In the genomic region with DNA sequence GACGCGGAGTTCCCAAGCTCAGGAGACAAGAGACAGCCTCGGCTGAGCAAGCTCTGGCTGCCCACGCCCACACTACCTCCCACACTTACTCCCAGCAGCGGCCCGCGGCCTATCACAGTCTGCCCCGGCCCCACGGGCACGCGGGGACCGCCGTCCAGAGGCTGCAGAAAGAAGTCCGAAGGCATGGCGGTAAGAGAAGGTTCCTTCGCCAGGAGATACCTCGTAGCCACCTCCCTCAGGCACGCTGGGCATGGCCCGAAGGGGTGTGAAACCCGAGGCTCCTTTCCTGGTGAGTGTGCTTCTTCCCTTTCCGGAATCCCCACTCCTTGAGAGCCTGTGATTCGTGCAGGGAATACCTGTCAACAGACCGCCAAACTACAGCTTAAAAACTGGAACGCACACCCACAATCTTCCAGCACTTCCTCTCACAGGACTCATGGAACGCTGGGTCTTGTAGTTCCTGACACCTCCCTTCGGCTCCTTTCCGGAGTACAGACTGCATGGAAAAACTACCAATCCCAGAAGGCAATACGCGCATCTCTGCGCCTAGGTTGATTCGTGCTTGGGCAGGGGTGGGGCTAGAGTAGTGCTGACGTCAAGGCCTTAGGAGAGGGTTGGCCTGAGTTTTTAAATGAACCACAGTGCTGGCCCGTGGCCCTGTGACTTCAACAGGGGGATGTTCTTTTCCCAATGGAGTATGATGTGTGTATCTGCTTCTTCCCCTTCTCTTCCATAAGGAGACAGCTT, we compare ENCODE assay signal across 8 mouse cellular contexts. TPM values are rescaled to one million over a fixed set of nuclear protein-coding genes. Genes with fewer than 3 reads are reported as not detected.
DNase-seq lines count a peak whose midpoint lies in the region; ATAC-seq and TF ChIP-seq lines count a peak whose summit lies in the region.

A gene (minus strand): TSS at position 423 of the 747 bp plus-strand sequence.

- no peak for TF ChIP-seq CTCF in G1E (IDR thresholded peaks at IDR 0.05; ENCODE audit: low read depth, low read length)
- TF ChIP-seq CTCF in layer of hippocampus, adult 2 months (conservative IDR thresholded peaks at IDR 0.05) = no peak
- no peak for TF ChIP-seq CTCF in lung, embryonic 14.5 days (IDR thresholded peaks at IDR 0.05; ENCODE audit: low read depth)
- TF ChIP-seq CTCF in olfactory bulb, adult 2 months (IDR thresholded peaks at IDR 0.05; ENCODE audit: insufficient read depth, low read depth, low read length) = no peak
- no peak for TF ChIP-seq CTCF in thymus, adult 2 months (IDR thresholded peaks at IDR 0.05; ENCODE audit: borderline replicate concordance, control insufficient read depth, extremely low read depth, insufficient read depth, low read length, poor library complexity)

- peak; percentile 81 for DNase-seq in G1E (ENCODE audit: low spot score)
- peak; percentile 87 to 97 for DNase-seq in cerebellum, adult 18-20 months
- DNase-seq in heart, postnatal 36 days = peak; percentile 81 to 84
- peak; percentile 88 to 96 for DNase-seq in layer of hippocampus, adult 2 months (ENCODE audit: low spot score in 2 of 2)
- peak; percentile 99 for DNase-seq in lung, embryonic 14.5 days
- peak; percentile 88 for DNase-seq in thymus, adult 2 months

- under 1% methylated on average over 33 of the region's 33 CpGs for WGBS in forebrain, embryonic 16.5 days
- under 1% methylated on average over 33 of the region's 33 CpGs for WGBS in lung, embryonic 14.5 days
- WGBS in olfactory bulb, adult 2 months = under 1% methylated on average over 33 of the region's 33 CpGs
- under 1% methylated on average over 33 of the region's 33 CpGs for WGBS in thymus, adult 2 months

- peaks cover 7% of the 10 kb centered on the region for H3K36me3 ChIP-seq in G1E (replicated peaks)
- no peaks in the 10 kb centered on the region for H3K36me3 ChIP-seq in forebrain, embryonic 16.5 days (ENCODE audit: control insufficient read depth, insufficient read depth)
- 0 out of 2 replicates have a peak, but pooled peaks cover 5% of the 10 kb centered on the region for H3K36me3 ChIP-seq in lung, embryonic 14.5 days (ENCODE audit: insufficient read depth)
- no peaks in the 10 kb centered on the region for H3K36me3 ChIP-seq in thymus, adult 2 months (ENCODE audit: control insufficient read depth, insufficient read depth, low read length)

- peaks cover 52% of the 10 kb centered on the region for H3K4me1 ChIP-seq in G1E (ENCODE audit: insufficient read depth, low read depth, low read length)
- peaks cover 21% of the 10 kb centered on the region for H3K4me1 ChIP-seq in forebrain, embryonic 16.5 days (replicated peaks; ENCODE audit: control insufficient read depth, insufficient read depth, low read length)
- peaks cover 9% of the 10 kb centered on the region; the same call in 1 of the 2 replicates for H3K4me1 ChIP-seq in lung, embryonic 14.5 days (ENCODE audit: insufficient read depth)
- peaks cover 5% of the 10 kb centered on the region; the same call in 1 of the 2 replicates for H3K4me1 ChIP-seq in olfactory bulb, adult 2 months (ENCODE audit: control insufficient read depth, insufficient read depth, low read length)
- H3K4me1 ChIP-seq in thymus, adult 2 months (replicated peaks; ENCODE audit: control insufficient read depth, insufficient read depth, low read length) = peaks cover 5% of the 10 kb centered on the region; the same call in 1 of the 2 replicates

- ATAC-seq in G1E (ENCODE audit: extremely low read depth, insufficient number of reproducible peaks, low FRiP score, poor library complexity, severe bottlenecking) = peak; percentile 91
- peak; percentile 100 for ATAC-seq in forebrain, embryonic 16.5 days
- ATAC-seq in lung, embryonic 14.5 days (ENCODE audit: insufficient read depth) = peak; percentile 100

- no peaks in the 10 kb centered on the region for H3K9me3 ChIP-seq in G1E (replicated peaks)
- no peaks in the 10 kb centered on the region for H3K9me3 ChIP-seq in forebrain, embryonic 16.5 days (ENCODE audit: control insufficient read depth, low read length)
- no peaks in the 10 kb centered on the region for H3K9me3 ChIP-seq in lung, embryonic 14.5 days (ENCODE audit: low read depth, low read length)

- peak within 1 kb of the TSS; percentile 63 for H3K9ac ChIP-seq in forebrain, embryonic 16.5 days (replicated peaks; ENCODE audit: low read depth, low read length)
- peak within 1 kb of the TSS; percentile 71 for H3K9ac ChIP-seq in lung, embryonic 14.5 days

- H3K27ac ChIP-seq in forebrain, embryonic 16.5 days (ENCODE audit: low read length) = no peak within 1 kb of the TSS; the same call in 1 of the 2 replicates
- peak within 1 kb of the TSS; percentile 71 for H3K27ac ChIP-seq in layer of hippocampus, adult 2 months
- peak within 1 kb of the TSS; percentile 77; the same call in 1 of the 2 replicates for H3K27ac ChIP-seq in lung, embryonic 14.5 days (ENCODE audit: low read depth)
- H3K27ac ChIP-seq in olfactory bulb, adult 2 months (ENCODE audit: insufficient read depth, low read depth, low read length) = peak within 1 kb of the TSS; percentile 66; the same call in 1 of the 2 replicates
- H3K27ac ChIP-seq in thymus, adult 2 months (ENCODE audit: control insufficient read depth, insufficient read depth, low read length) = no peak within 1 kb of the TSS; the same call in 1 of the 2 replicates

- no peak for TF ChIP-seq POLR2A in olfactory bulb, adult 2 months (IDR thresholded peaks at IDR 0.05; ENCODE audit: insufficient read depth, low read depth, low read length)
- TF ChIP-seq POLR2A in thymus, adult 2 months (IDR thresholded peaks at IDR 0.05; ENCODE audit: control insufficient read depth, extremely low read depth, insufficient read depth, low read length, poor library complexity) = 0 out of 2 replicates have a peak, but pooled peaks have one; percentile 37

- H3K27me3 ChIP-seq in G1E (ENCODE audit: insufficient read depth, low read length) = no peaks in the 10 kb centered on the region
- no peaks in the 10 kb centered on the region for H3K27me3 ChIP-seq in forebrain, embryonic 16.5 days (replicated peaks; ENCODE audit: control insufficient read depth, insufficient read depth, low read length)
- H3K27me3 ChIP-seq in lung, embryonic 14.5 days (ENCODE audit: insufficient read depth, low read length) = no peaks in the 10 kb centered on the region
- no peaks in the 10 kb centered on the region for H3K27me3 ChIP-seq in thymus, adult 2 months (ENCODE audit: control insufficient read depth, insufficient read depth, low read length)

- peak within 1 kb of the TSS; percentile 90 for H3K4me2 ChIP-seq in forebrain, embryonic 16.5 days (ENCODE audit: low read length)
- H3K4me2 ChIP-seq in lung, embryonic 14.5 days = peak within 1 kb of the TSS; percentile 88

- intact Hi-C loops in heart, postnatal 36 days (cut with DNase I) = loop anchor here (2.0 to 5.0 kb wide), 3 partner anchors 140 to 275 kb away; a partner anchor contains a TSS

- H3K4me3 ChIP-seq in G1E (ENCODE audit: low read depth, low read length) = peak within 1 kb of the TSS; percentile 89
- peak within 1 kb of the TSS; percentile 55 for H3K4me3 ChIP-seq in forebrain, embryonic 16.5 days (replicated peaks; ENCODE audit: low read length)
- H3K4me3 ChIP-seq in layer of hippocampus, adult 2 months = peak within 1 kb of the TSS; percentile 63
- H3K4me3 ChIP-seq in lung, embryonic 14.5 days (ENCODE audit: low read depth, low read length) = peak within 1 kb of the TSS; percentile 79
- H3K4me3 ChIP-seq in olfactory bulb, adult 2 months (ENCODE audit: insufficient read depth, low read depth, low read length) = peak within 1 kb of the TSS; percentile 76
- peak within 1 kb of the TSS; percentile 81 for H3K4me3 ChIP-seq in thymus, adult 2 months (ENCODE audit: control insufficient read depth, insufficient read depth, low read length)

RNA-seq across cellular contexts. Expression of the gene that starts here (rescaled TPM):
- 81.4 and 111 TPM in 2 replicates for total RNA-seq in G1E (2014; fragmentation: Nextera tagmentation)
- 79.6 and 81.7 TPM in 2 replicates for total RNA-seq in G1E (2017)
- 18.7 and 23.0 TPM in 2 replicates for polyA plus RNA-seq in G1E (2012)
- 13.6 and 15.3 TPM in 2 replicates for polyA plus RNA-seq in forebrain, embryonic 16.5 days (2015; fragmentation: Nextera tagmentation; extraction: Ambion mirVana)
- 1 to 10 TPM; 2.3 to 3.4 TPM for total RNA-seq in heart, postnatal 36 days (2021)
- total RNA-seq in layer of hippocampus, adult 2 months (2021) = 1 to 10 TPM; 6.9 to 7.9 TPM
- polyA plus RNA-seq in lung, embryonic 14.5 days (2014; fragmentation: Nextera tagmentation; extraction: Ambion mirVana) = 14.6 and 15.4 TPM in 2 replicates
- not detected in 2 replicates for polyA plus RNA-seq in olfactory bulb, adult 2 months (2012; ENCODE audit: insufficient read depth, insufficient read length, low replicate concordance, missing spikeins)
- 6.8 and 6.9 TPM in 2 replicates for polyA plus RNA-seq in thymus, adult 2 months (2012; rRNA removed)

Comparison
In these comparisons a context has a peak if more than half of its experiments do, and no peak if none do; other contexts are left out.
1. RNA of the gene that starts here (total RNA-seq): 79.6 to 111 TPM in G1E; 6.9 to 7.9 TPM in layer of hippocampus, adult 2 months and 2.3 to 3.4 TPM in heart, postnatal 36 days; every median in the first group is over 4 times any median in the second.
2. H3K27ac ChIP-seq: peak in layer of hippocampus, adult 2 months (single experiment), lung, embryonic 14.5 days (single experiment) and olfactory bulb, adult 2 months (single experiment); none in forebrain, embryonic 16.5 days (single experiment) and thymus, adult 2 months (single experiment).
3. Peak in every context shown above with its lines, with median percentiles within 50 percentile points of each other: ATAC-seq, DNase-seq and H3K4me3 ChIP-seq.